Mouse (Mus musculus): ENCODE measurements around the gene Foxp1. TPM values are rescaled to one million over a fixed set of nuclear protein-coding genes. Genes with fewer than 3 reads are reported as not detected.

Foxp1 gene
- polyA plus RNA-seq, 1 experiment from 2014 or later, result 110 TPM

DNA sequence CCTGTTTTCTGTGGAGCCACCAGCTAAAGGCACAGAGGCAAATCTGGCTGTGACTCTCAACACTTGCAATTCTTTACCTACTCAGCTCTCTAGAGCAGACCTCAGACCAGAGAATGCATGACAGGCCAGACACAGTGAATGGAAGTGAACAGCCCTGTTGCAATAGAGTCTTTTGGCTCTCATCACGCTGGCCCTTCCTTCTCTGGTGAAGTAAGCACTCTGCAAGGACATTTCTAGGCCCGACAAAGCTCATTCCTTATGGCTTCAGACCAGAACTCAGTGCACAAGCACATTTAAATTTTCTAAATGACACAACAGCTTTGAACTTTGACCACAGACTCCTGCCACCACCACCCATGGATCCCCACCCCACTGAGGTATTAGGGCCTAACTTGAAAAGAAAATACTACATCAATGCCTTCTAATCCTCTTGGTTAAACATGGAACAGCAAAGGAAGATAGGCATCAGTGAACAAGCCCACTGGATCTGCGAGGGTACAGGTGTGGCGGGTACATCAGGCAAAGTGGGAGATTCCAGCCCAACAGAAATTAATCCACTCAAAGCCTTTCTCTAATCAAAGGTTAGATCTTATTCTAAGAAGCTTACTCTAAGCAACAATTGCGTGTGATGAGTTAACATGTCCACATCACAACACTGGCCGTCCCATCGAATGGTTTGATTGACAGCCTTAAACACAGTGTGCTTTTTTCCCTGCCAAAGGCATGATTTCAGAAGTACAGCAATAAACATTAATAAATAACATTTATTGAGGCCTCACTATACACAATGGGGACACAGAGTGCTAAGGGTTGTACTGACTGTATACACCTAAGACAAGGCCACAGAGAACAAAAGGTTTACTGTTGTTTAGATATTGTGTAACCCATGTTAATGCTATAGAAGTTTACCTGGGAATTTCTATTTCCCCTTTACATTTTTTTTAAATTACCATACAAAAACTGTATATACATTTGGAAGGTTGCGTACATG is 401.4 kb downstream of the Foxp1 start:
- Histone ChIP-seq H3K9ac (ENCODE audit: low read depth, low read length) (no peak overlapping the region), H3K27me3 (ENCODE audit: control insufficient read depth, insufficient read depth, low read length) (no peaks in the 10 kb centered on the region), H3K4me1 (ENCODE audit: control insufficient read depth, insufficient read depth, low read length) (no peaks in the 10 kb centered on the region), H3K27ac (ENCODE audit: low read depth, low read length) (no peak overlapping the region), H3K4me2 (no peak overlapping the region), H3K9me3 (replicated peaks; ENCODE audit: control insufficient read depth, low read length) (no peaks in the 10 kb centered on the region), H3K4me3 (ENCODE audit: low read depth, low read length) (no peak overlapping the region), H3K36me3 (ENCODE audit: control insufficient read depth, insufficient read depth, low read length) (no peaks in the 10 kb centered on the region)
- ATAC-seq (replicated peaks; ENCODE audit: insufficient number of reproducible peaks, low FRiP score, low TSS enrichment), result no peak
- WGBS (ENCODE audit: insufficient replicate concordance), result 83% methylated on average over 8 of the region's 8 CpGs

DNA sequence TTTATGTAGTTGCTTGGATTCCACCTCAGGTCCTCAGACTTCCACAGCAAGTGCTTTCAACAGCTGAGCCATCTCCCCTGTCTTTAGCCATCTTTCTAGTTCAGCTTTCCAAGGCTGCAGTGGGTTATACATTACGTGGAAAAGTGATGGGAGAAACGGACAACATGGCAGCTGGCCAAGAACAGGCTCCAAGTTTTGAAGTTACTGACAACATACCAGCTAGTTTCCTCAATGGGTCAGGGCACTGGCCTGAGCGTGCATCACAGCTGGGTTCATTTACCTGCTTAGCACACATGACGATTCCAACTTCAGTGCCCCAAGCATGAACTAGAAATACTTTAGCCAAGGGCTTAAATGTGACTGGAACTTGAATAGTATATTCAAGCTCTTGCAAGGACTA is 404.0 kb downstream of the Foxp1 start:
- 71% methylated on average over 4 of the region's 4 CpGs for WGBS (ENCODE audit: insufficient replicate concordance)
- no peaks in the 10 kb centered on the region for H3K36me3 ChIP-seq (ENCODE audit: control insufficient read depth, insufficient read depth, low read length)
- no peaks in the 10 kb centered on the region for H3K4me1 ChIP-seq (ENCODE audit: control insufficient read depth, insufficient read depth, low read length)
- no peaks in the 10 kb centered on the region for H3K9me3 ChIP-seq (replicated peaks; ENCODE audit: control insufficient read depth, low read length)
- no peak overlapping the region for H3K4me3 ChIP-seq (ENCODE audit: low read depth, low read length)
- H3K27me3 ChIP-seq (ENCODE audit: control insufficient read depth, insufficient read depth, low read length), result no peaks in the 10 kb centered on the region
- ATAC-seq (replicated peaks; ENCODE audit: insufficient number of reproducible peaks, low FRiP score, low TSS enrichment), result no peak
- H3K4me2 ChIP-seq, result no peak overlapping the region
- no peak overlapping the region for H3K27ac ChIP-seq (ENCODE audit: low read depth, low read length)
- H3K9ac ChIP-seq (ENCODE audit: low read depth, low read length), result no peak overlapping the region

DNA sequence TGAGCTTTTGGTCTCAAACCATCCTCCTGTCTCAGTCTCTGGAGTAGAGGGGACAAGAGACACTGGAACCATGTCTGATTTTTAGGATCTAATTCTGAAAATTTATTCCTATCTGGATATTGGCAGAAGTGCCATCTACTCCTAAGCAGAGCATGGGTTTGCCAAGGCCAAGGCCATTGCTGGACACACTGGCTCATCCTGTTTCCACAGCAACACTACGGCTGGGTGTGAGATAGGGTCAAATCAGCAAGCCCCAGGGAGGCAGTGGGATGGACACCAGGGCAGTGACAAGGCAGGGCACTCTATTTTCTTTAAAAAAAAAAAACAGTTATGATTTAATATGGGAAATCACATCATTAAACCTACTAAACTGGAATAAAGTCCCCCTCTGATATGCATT is 405.1 kb downstream of the Foxp1 start:
- Histone ChIP-seq H3K36me3 (ENCODE audit: control insufficient read depth, insufficient read depth, low read length) (no peaks in the 10 kb centered on the region), H3K9ac (ENCODE audit: low read depth, low read length) (no peak overlapping the region), H3K9me3 (replicated peaks; ENCODE audit: control insufficient read depth, low read length) (no peaks in the 10 kb centered on the region), H3K4me1 (ENCODE audit: control insufficient read depth, insufficient read depth, low read length) (no peaks in the 10 kb centered on the region), H3K27ac (ENCODE audit: low read depth, low read length) (no peak overlapping the region), H3K4me2 (no peak overlapping the region), H3K4me3 (ENCODE audit: low read depth, low read length) (no peak overlapping the region), H3K27me3 (ENCODE audit: control insufficient read depth, insufficient read depth, low read length) (no peaks in the 10 kb centered on the region)
- ATAC-seq (replicated peaks; ENCODE audit: insufficient number of reproducible peaks, low FRiP score, low TSS enrichment), result no peak
- 47% methylated on average over 1 of the region's 1 CpGs for WGBS (ENCODE audit: insufficient replicate concordance)

DNA sequence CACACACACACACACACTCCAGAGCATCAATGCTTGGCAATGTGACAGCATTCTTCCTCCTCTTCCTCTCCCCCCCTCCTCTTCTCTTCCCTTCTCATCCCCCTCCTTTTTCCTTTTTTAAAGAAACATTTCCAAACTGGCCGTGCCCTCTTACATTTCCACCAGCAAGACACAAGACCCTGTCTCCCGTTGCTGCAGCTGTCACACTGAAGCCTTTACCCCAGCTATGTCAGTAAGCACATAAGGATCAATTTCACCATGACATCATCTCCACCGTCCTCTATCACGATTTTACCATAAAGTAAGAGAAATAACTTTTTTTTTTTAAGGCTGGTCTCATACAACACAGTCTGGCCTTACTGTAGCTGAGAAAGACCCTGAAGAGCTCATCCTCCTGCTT is 410.7 kb downstream of the Foxp1 start:
- Histone ChIP-seq H3K27ac (ENCODE audit: low read depth, low read length) (no peak overlapping the region), H3K4me2 (no peak overlapping the region), H3K4me1 (ENCODE audit: control insufficient read depth, insufficient read depth, low read length) (peaks cover 9% of the 10 kb centered on the region), H3K27me3 (ENCODE audit: control insufficient read depth, insufficient read depth, low read length) (no peaks in the 10 kb centered on the region), H3K9me3 (replicated peaks; ENCODE audit: control insufficient read depth, low read length) (no peaks in the 10 kb centered on the region), H3K9ac (ENCODE audit: low read depth, low read length) (no peak overlapping the region), H3K4me3 (ENCODE audit: low read depth, low read length) (no peak overlapping the region), H3K36me3 (ENCODE audit: control insufficient read depth, insufficient read depth, low read length) (no peaks in the 10 kb centered on the region)
- ATAC-seq (replicated peaks; ENCODE audit: insufficient number of reproducible peaks, low FRiP score, low TSS enrichment), result no peak
- 78% methylated on average over 4 of the region's 4 CpGs for WGBS (ENCODE audit: insufficient replicate concordance)

DNA sequence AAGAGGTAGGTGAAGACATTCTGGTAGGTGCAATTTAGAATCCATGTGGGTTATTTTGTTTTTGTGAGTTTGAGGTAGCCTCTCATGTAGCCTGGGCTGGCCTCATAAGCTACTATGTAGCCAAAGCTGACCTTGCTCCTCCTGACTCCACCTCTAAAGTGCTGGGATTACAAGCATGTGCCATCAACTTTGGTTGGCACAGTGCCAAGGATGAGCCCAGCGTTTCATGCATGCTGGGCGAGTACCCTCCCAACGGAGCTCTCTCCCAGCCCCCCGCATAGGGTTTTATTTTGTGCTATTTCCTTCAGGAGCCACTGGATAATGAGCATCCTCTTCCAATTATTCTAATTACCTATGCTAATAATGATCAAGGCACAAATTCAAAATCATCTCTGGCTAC is 414.1 kb downstream of the Foxp1 start:
- 79% methylated on average over 4 of the region's 4 CpGs for WGBS (ENCODE audit: insufficient replicate concordance)

DNA sequence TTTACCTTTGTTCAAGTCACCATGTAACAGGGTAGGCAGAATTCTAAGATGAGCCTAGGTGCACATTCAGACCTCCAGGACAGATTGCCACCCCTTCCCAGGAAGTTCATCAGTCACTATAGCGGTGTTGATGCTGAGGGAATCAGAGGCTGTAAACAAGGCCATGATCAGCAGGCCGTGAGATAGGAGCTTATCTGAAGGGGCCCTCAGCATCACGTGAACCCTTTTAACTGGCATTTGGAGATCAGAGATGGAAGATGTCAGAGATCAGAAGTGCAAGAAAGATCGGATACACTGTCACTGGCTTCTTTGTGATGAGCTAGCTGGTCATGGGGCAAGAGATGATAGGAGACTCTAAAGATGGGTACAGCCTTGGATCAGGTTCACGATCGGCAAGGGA is 414.8 kb downstream of the Foxp1 start:
- no peaks in the 10 kb centered on the region for H3K27me3 ChIP-seq (ENCODE audit: control insufficient read depth, insufficient read depth, low read length)
- H3K36me3 ChIP-seq (ENCODE audit: control insufficient read depth, insufficient read depth, low read length), result no peaks in the 10 kb centered on the region

More for the DNA sequence above, 414.1 kb downstream of the Foxp1 start:
- H3K36me3 ChIP-seq (ENCODE audit: control insufficient read depth, insufficient read depth, low read length), result no peaks in the 10 kb centered on the region
- H3K4me2 ChIP-seq, result no peak overlapping the region
- H3K9ac ChIP-seq (ENCODE audit: low read depth, low read length), result no peak overlapping the region
- H3K9me3 ChIP-seq (replicated peaks; ENCODE audit: control insufficient read depth, low read length), result no peaks in the 10 kb centered on the region
- H3K27ac ChIP-seq (ENCODE audit: low read depth, low read length), result no peak overlapping the region
- no peaks in the 10 kb centered on the region for H3K27me3 ChIP-seq (ENCODE audit: control insufficient read depth, insufficient read depth, low read length)
- H3K4me1 ChIP-seq (ENCODE audit: control insufficient read depth, insufficient read depth, low read length), result peaks cover 24% of the 10 kb centered on the region
- ATAC-seq (replicated peaks; ENCODE audit: insufficient number of reproducible peaks, low FRiP score, low TSS enrichment), result no peak
- no peak overlapping the region for H3K4me3 ChIP-seq (ENCODE audit: low read depth, low read length)

DNA sequence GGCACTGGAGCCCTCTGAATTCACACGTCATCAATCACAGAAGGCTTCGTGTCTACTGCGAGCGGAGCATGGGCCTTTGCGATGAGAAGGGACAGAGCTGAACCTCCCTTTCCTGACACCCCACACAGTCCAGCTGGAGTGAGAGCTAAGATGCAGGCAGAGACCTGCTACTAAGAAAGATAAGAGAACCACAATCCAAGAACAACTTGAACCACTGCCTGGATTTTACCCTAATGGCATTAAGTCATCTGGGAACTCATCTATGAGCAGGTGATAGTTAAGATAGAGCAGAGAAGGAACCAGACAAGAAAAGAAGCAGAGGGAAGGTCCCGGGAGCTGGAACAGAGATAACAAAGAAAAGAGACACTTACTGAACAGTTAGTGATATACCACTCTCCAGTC is 415.4 kb downstream of the Foxp1 start:
- H3K9me3 ChIP-seq (replicated peaks; ENCODE audit: control insufficient read depth, low read length), result no peaks in the 10 kb centered on the region
- H3K4me3 ChIP-seq (ENCODE audit: low read depth, low read length), result no peak overlapping the region
- H3K27ac ChIP-seq (ENCODE audit: low read depth, low read length), result 0 out of 2 replicates have a peak overlapping the region, but pooled peaks have one; percentile 36
- H3K9ac ChIP-seq (ENCODE audit: low read depth, low read length), result no peak overlapping the region
- no peaks in the 10 kb centered on the region for H3K27me3 ChIP-seq (ENCODE audit: control insufficient read depth, insufficient read depth, low read length)
- no peaks in the 10 kb centered on the region for H3K36me3 ChIP-seq (ENCODE audit: control insufficient read depth, insufficient read depth, low read length)
- peaks cover 25% of the 10 kb centered on the region for H3K4me1 ChIP-seq (ENCODE audit: control insufficient read depth, insufficient read depth, low read length)
- ATAC-seq (replicated peaks; ENCODE audit: insufficient number of reproducible peaks, low FRiP score, low TSS enrichment), result peak; percentile 68; the same call in 1 of the 2 replicates
- 30% methylated on average over 6 of the region's 6 CpGs for WGBS (ENCODE audit: insufficient replicate concordance)
- no peak overlapping the region for H3K4me2 ChIP-seq

More for the DNA sequence above, 414.8 kb downstream of the Foxp1 start:
- 58% methylated on average over 6 of the region's 6 CpGs for WGBS (ENCODE audit: insufficient replicate concordance)
- peaks cover 25% of the 10 kb centered on the region for H3K4me1 ChIP-seq (ENCODE audit: control insufficient read depth, insufficient read depth, low read length)
- no peak for ATAC-seq (replicated peaks; ENCODE audit: insufficient number of reproducible peaks, low FRiP score, low TSS enrichment)
- no peak overlapping the region for H3K4me2 ChIP-seq
- no peaks in the 10 kb centered on the region for H3K9me3 ChIP-seq (replicated peaks; ENCODE audit: control insufficient read depth, low read length)
- H3K9ac ChIP-seq (ENCODE audit: low read depth, low read length), result no peak overlapping the region
- H3K4me3 ChIP-seq (ENCODE audit: low read depth, low read length), result no peak overlapping the region
- no peak overlapping the region for H3K27ac ChIP-seq (ENCODE audit: low read depth, low read length)

DNA sequence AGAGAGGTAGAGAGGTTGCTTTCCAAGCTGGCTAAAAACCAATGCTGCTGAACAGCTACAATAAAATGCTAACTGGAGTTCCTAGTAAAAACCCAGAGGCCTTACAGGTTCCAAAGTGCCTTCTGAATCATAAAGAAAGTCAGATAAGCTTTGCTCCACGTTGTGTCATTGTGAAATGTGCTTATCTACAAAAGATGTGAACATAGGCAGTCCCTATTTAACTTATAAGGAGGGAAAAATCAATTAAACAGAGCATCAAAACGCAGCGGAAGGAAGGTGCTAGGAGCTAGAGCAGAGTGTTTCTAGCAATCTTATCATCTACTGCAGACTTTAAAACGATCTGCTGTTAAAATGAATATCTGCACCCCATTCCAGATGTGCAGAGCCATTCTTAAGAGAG is 416.5 kb downstream of the Foxp1 start:
- ATAC-seq (replicated peaks; ENCODE audit: insufficient number of reproducible peaks, low FRiP score, low TSS enrichment), result no peak
- Histone ChIP-seq H3K9me3 (replicated peaks; ENCODE audit: control insufficient read depth, low read length) (no peaks in the 10 kb centered on the region), H3K4me2 (no peak overlapping the region), H3K27me3 (ENCODE audit: control insufficient read depth, insufficient read depth, low read length) (no peaks in the 10 kb centered on the region), H3K4me1 (ENCODE audit: control insufficient read depth, insufficient read depth, low read length) (peaks cover 35% of the 10 kb centered on the region), H3K27ac (ENCODE audit: low read depth, low read length) (peak overlapping the region; percentile 37), H3K36me3 (ENCODE audit: control insufficient read depth, insufficient read depth, low read length) (no peaks in the 10 kb centered on the region), H3K9ac (ENCODE audit: low read depth, low read length) (no peak overlapping the region), H3K4me3 (ENCODE audit: low read depth, low read length) (no peak overlapping the region)
- 55% methylated on average over 4 of the region's 4 CpGs for WGBS (ENCODE audit: insufficient replicate concordance)

DNA sequence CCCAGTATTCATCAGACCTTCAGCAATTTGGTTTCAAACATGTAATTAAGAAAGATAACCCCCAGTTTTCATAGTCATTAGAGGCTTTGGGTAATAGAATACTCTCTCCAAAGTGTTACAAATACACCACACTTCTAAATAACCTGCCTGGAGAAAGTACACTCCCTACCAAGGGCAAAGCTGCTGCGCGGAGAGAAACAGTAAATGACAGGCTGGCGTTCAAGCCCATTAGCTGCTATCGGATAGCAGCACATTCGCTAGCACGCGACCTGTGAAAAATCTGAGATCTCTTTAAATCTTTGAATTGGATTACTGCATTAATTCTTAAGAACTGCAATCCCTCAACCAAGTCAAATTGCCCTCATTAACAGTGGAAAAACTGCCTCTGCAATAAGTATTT is 418.1 kb downstream of the Foxp1 start:
- 76% methylated on average over 7 of the region's 7 CpGs for WGBS (ENCODE audit: insufficient replicate concordance)
- Histone ChIP-seq H3K4me3 (ENCODE audit: low read depth, low read length) (no peak overlapping the region), H3K4me1 (ENCODE audit: control insufficient read depth, insufficient read depth, low read length) (peaks cover 41% of the 10 kb centered on the region), H3K9ac (ENCODE audit: low read depth, low read length) (no peak overlapping the region), H3K27me3 (ENCODE audit: control insufficient read depth, insufficient read depth, low read length) (no peaks in the 10 kb centered on the region), H3K36me3 (ENCODE audit: control insufficient read depth, insufficient read depth, low read length) (no peaks in the 10 kb centered on the region), H3K9me3 (replicated peaks; ENCODE audit: control insufficient read depth, low read length) (no peaks in the 10 kb centered on the region), H3K4me2 (no peak overlapping the region), H3K27ac (ENCODE audit: low read depth, low read length) (no peak overlapping the region)
- ATAC-seq (replicated peaks; ENCODE audit: insufficient number of reproducible peaks, low FRiP score, low TSS enrichment), result no peak
